In genomic region chr12:100887801-100888258, GRCm38 (mm10) we compare ENCODE assay signal across 8 mouse cellular contexts. TPM values are rescaled to one million over a fixed set of nuclear protein-coding genes. Genes with fewer than 3 reads are reported as not detected.
DNase-seq lines count a peak whose midpoint lies in the region; ATAC-seq and TF ChIP-seq lines count a peak whose summit lies in the region.

No protein-coding gene starts in this region.

- TF ChIP-seq CTCF in layer of hippocampus, adult 2 months (conservative IDR thresholded peaks at IDR 0.05): peak; percentile 19

- peak; percentile 88 for ATAC-seq in kidney, embryonic 16.5 days (ENCODE audit: low FRiP score, low TSS enrichment)
- ATAC-seq in midbrain, embryonic 15.5 days (replicated peaks): no peak

- no peaks in the 10 kb centered on the region for H3K9me3 ChIP-seq in kidney, embryonic 16.5 days (ENCODE audit: low read length)
- no peaks in the 10 kb centered on the region for H3K9me3 ChIP-seq in midbrain, embryonic 15.5 days

- H3K27ac ChIP-seq in kidney, embryonic 16.5 days (ENCODE audit: low read length): peak overlapping the region; percentile 69; the same call in 1 of the 2 replicates
- peak overlapping the region; percentile 82 for H3K27ac ChIP-seq in layer of hippocampus, adult 2 months
- H3K27ac ChIP-seq in midbrain, embryonic 15.5 days: no peak overlapping the region

- H3K9ac ChIP-seq in kidney, embryonic 16.5 days (replicated peaks; ENCODE audit: low read length): 0 out of 2 replicates have a peak overlapping the region, but pooled peaks have one; percentile 23
- no peak overlapping the region for H3K9ac ChIP-seq in midbrain, embryonic 15.5 days

- H3K36me3 ChIP-seq in kidney, embryonic 16.5 days (ENCODE audit: insufficient read depth, low read length): no peaks in the 10 kb centered on the region
- no peaks in the 10 kb centered on the region for H3K36me3 ChIP-seq in midbrain, embryonic 15.5 days (replicated peaks)

- 0 out of 2 replicates have a peak overlapping the region, but pooled peaks have one; percentile 8 for H3K4me2 ChIP-seq in kidney, embryonic 16.5 days (replicated peaks; ENCODE audit: low read depth, low read length)
- peak overlapping the region; percentile 4; the same call in 1 of the 2 replicates for H3K4me2 ChIP-seq in midbrain, embryonic 15.5 days

- no peak overlapping the region for H3K4me3 ChIP-seq in kidney, embryonic 16.5 days (ENCODE audit: low read length)
- peak overlapping the region; percentile 49 for H3K4me3 ChIP-seq in layer of hippocampus, adult 2 months
- no peak overlapping the region for H3K4me3 ChIP-seq in midbrain, embryonic 15.5 days

- no peak for DNase-seq in kidney, adult 18-20 months
- DNase-seq in brain, adult 2 months (ENCODE audit: low read depth, low spot score): peak; percentile 92
- DNase-seq in frontal cortex, postnatal 14 days (ENCODE audit: low spot score in 2 of 2): peak; percentile 42 to 44
- peak; percentile 63 to 75 for DNase-seq in layer of hippocampus, adult 2 months (ENCODE audit: low spot score in 2 of 2)
- DNase-seq in thymus, postnatal 4 days: peak; percentile 48
- no peak for DNase-seq in adrenal gland, postnatal 36 days

- H3K4me1 ChIP-seq in kidney, embryonic 16.5 days (ENCODE audit: insufficient read depth, low read length): peaks cover 4% of the 10 kb centered on the region; the same call in 1 of the 2 replicates
- H3K4me1 ChIP-seq in midbrain, embryonic 15.5 days: peaks cover 6% of the 10 kb centered on the region; the same call in 1 of the 2 replicates

- H3K27me3 ChIP-seq in kidney, embryonic 16.5 days (ENCODE audit: insufficient read depth, low read length): no peaks in the 10 kb centered on the region
- no peaks in the 10 kb centered on the region for H3K27me3 ChIP-seq in midbrain, embryonic 15.5 days (replicated peaks)

- WGBS in kidney, embryonic 16.5 days: 10% methylated on average over 12 of the region's 12 CpGs
- 34% methylated on average over 12 of the region's 12 CpGs for WGBS in midbrain, embryonic 15.5 days

RNA-seq across cellular contexts. Expression of gene Gpr68, which starts 20.2 kb away (rescaled TPM):
- polyA plus RNA-seq in kidney, embryonic 16.5 days (2015; fragmentation: Nextera tagmentation; extraction: Ambion mirVana): 0.27 and 0.75 TPM in 2 replicates
- total RNA-seq in layer of hippocampus, adult 2 months (2021): 10 to 100 TPM; 20.1 to 22.2 TPM
- 6.1 and 6.7 TPM in 2 replicates for polyA plus RNA-seq in midbrain, embryonic 15.5 days (2015; fragmentation: Nextera tagmentation; extraction: Ambion mirVana)
- under 1 TPM; 0.79 to 0.82 TPM for total RNA-seq in adrenal gland, postnatal 36 days (2021)

Comparison
In these comparisons a context has a peak if more than half of its experiments do, and no peak if none do; other contexts are left out.
1. DNase-seq: peak in brain, adult 2 months (single experiment), frontal cortex, postnatal 14 days (2 of 2), layer of hippocampus, adult 2 months (2 of 2) and thymus, postnatal 4 days (single experiment); none in kidney, adult 18-20 months (single experiment) and adrenal gland, postnatal 36 days (0 of 2).
2. RNA of gene Gpr68, which starts 20.2 kb away (total RNA-seq): 20.1 to 22.2 TPM in layer of hippocampus, adult 2 months; 0.79 to 0.82 TPM in adrenal gland, postnatal 36 days; every median in the first group is over 10 times any median in the second.